Mouse (Mus musculus): ENCODE measurements around the gene Uqcc2. TPM values are rescaled to one million over a fixed set of nuclear protein-coding genes. Genes with fewer than 3 reads are reported as not detected.

Gene Uqcc2
- total RNA-seq, 1 experiment from 2014 or later, result 33.4 TPM

- ATAC-seq (ENCODE audit: extremely low read depth, insufficient number of reproducible peaks, low FRiP score, poor library complexity, severe bottlenecking), result no peak
These were observed 32.0 kb downstream of the Uqcc2 start for GRCm38 (mm10) chr17:27101675-27102074.

GRCm38 (mm10) chr17:27095690-27096089, 38.0 kb downstream of the Uqcc2 start:
- ATAC-seq (ENCODE audit: extremely low read depth, insufficient number of reproducible peaks, low FRiP score, poor library complexity, severe bottlenecking), result no peak

GRCm38 (mm10) chr17:27090068-27090467, 43.6 kb downstream of the Uqcc2 start:
- no peak for ATAC-seq (ENCODE audit: extremely low read depth, insufficient number of reproducible peaks, low FRiP score, poor library complexity, severe bottlenecking)

- ATAC-seq (ENCODE audit: extremely low read depth, insufficient number of reproducible peaks, low FRiP score, poor library complexity, severe bottlenecking), result 0 out of 2 replicates have a peak, but pooled peaks have one; percentile 18
These were observed 46.3 kb downstream of the Uqcc2 start for GRCm38 (mm10) chr17:27087426-27087825.

- ATAC-seq (ENCODE audit: extremely low read depth, insufficient number of reproducible peaks, low FRiP score, poor library complexity, severe bottlenecking), result peak; percentile 43; the same call in 1 of the 2 replicates
These were observed 48.0 kb downstream of the Uqcc2 start for GRCm38 (mm10) chr17:27085676-27086075.

GRCm38 (mm10) chr17:27083601-27084000, 50.1 kb downstream of the Uqcc2 start:
- peak; percentile 28; the same call in 1 of the 2 replicates for ATAC-seq (ENCODE audit: extremely low read depth, insufficient number of reproducible peaks, low FRiP score, poor library complexity, severe bottlenecking)

- no peak for ATAC-seq (ENCODE audit: extremely low read depth, insufficient number of reproducible peaks, low FRiP score, poor library complexity, severe bottlenecking)
These were observed 50.9 kb downstream of the Uqcc2 start for GRCm38 (mm10) chr17:27082796-27083195.

- ATAC-seq (ENCODE audit: extremely low read depth, insufficient number of reproducible peaks, low FRiP score, poor library complexity, severe bottlenecking), result no peak
These were observed 51.8 kb downstream of the Uqcc2 start for GRCm38 (mm10) chr17:27081868-27082267.

GRCm38 (mm10) chr17:27078499-27078898, 55.2 kb downstream of the Uqcc2 start:
- no peak for ATAC-seq (ENCODE audit: extremely low read depth, insufficient number of reproducible peaks, low FRiP score, poor library complexity, severe bottlenecking)

- no peak for ATAC-seq (ENCODE audit: extremely low read depth, insufficient number of reproducible peaks, low FRiP score, poor library complexity, severe bottlenecking)
These were observed 55.8 kb downstream of the Uqcc2 start for GRCm38 (mm10) chr17:27077920-27078319.

- no peak for ATAC-seq (ENCODE audit: extremely low read depth, insufficient number of reproducible peaks, low FRiP score, poor library complexity, severe bottlenecking)
These were observed 56.6 kb downstream of the Uqcc2 start for GRCm38 (mm10) chr17:27077133-27077532.

GRCm38 (mm10) chr17:27074849-27075745, 58.6 kb downstream of the Uqcc2 start:
- no peak for ATAC-seq (ENCODE audit: extremely low read depth, insufficient number of reproducible peaks, low FRiP score, poor library complexity, severe bottlenecking)

GRCm38 (mm10) chr17:27074236-27074635, 59.5 kb downstream of the Uqcc2 start:
- peak; percentile 58 for ATAC-seq (ENCODE audit: extremely low read depth, insufficient number of reproducible peaks, low FRiP score, poor library complexity, severe bottlenecking)

GRCm38 (mm10) chr17:27073778-27074177, 59.9 kb downstream of the Uqcc2 start:
- ATAC-seq (ENCODE audit: extremely low read depth, insufficient number of reproducible peaks, low FRiP score, poor library complexity, severe bottlenecking), result no peak

GRCm38 (mm10) chr17:27073126-27073525, 60.6 kb downstream of the Uqcc2 start:
- no peak for ATAC-seq (ENCODE audit: extremely low read depth, insufficient number of reproducible peaks, low FRiP score, poor library complexity, severe bottlenecking)

Other genes with a start within 250 kb of the Uqcc2 start
- gene Kifc5b, start 216.8 kb downstream of the Uqcc2 start, total RNA-seq (2017), result 2.2 and 6.8 TPM in 2 replicates
- 80.8 and 95.3 TPM in 2 replicates for gene Phf1, start 200.9 kb downstream of the Uqcc2 start, total RNA-seq (2017)
- gene Cuta, start 194.3 kb downstream of the Uqcc2 start, total RNA-seq (2017), result 19.9 and 22.3 TPM in 2 replicates
- gene Syngap1, start 192.7 kb downstream of the Uqcc2 start, total RNA-seq (2017), result 0.86 and 0.93 TPM in 2 replicates
- 20.9 and 32.8 TPM in 2 replicates for gene Zbtb9, start 160.7 kb downstream of the Uqcc2 start, total RNA-seq (2017)
- gene Bak1, start 104.9 kb downstream of the Uqcc2 start, total RNA-seq (2017), result 27.1 and 32.5 TPM in 2 replicates
- 71.1 and 73.7 TPM in 2 replicates for gene Itpr3, start 76.6 kb downstream of the Uqcc2 start, total RNA-seq (2017)
- gene Ip6k3, start 33.9 kb upstream of the Uqcc2 start, total RNA-seq (2017), result 0.37 TPM in 1 of 2 replicates, not detected in the other
- gene Lemd2, start 70.6 kb upstream of the Uqcc2 start, total RNA-seq (2017), result 64.4 and 69.6 TPM in 2 replicates

Data from neutrophil, adult 5-6 weeks (primary cell).